Mouse (Mus musculus) MEL (cell line): Measurements from ENCODE around the gene Rnaseh2c. TPM values are rescaled to one million over a fixed set of nuclear protein-coding genes. Genes with fewer than 3 reads are reported as not detected.

Experiments
- DNase-seq: peaks from one replicate; pipeline ENCODE4 v3.0.0; 2011; ENCODE audit warnings: low read depth, low spot score
- H3K27ac ChIP-seq: 2 replicates; pipeline ENCODE4 v1.5.1; 2012; ENCODE audit warnings: low read depth, mild to moderate bottlenecking, control low read depth, low read length, moderate library complexity; ENCODE audit not compliant: control insufficient read depth
- H3K27me3 ChIP-seq, 2 experiments: fragments of 150-350 bp in 1 of 2; sonication (generic) in 1 of 2; 2 replicates each; pipeline ENCODE4 v1.6.1; 2012; ENCODE audit warnings: low read length in 2 of 2, mild to moderate bottlenecking in 2 of 2, improper control_type of control experiment in 1 of 2, moderate library complexity in 1 of 2; ENCODE audit not compliant: insufficient read depth in 2 of 2, control insufficient read depth in 1 of 2
- H3K36me3 ChIP-seq, 2 experiments: 2 replicates each; pipeline ENCODE4 v1.6.1; 2012 to 2014; ENCODE audit warnings: low read length in 2 of 2, improper control_type of control experiment in 1 of 2, inconsistent platforms in 1 of 2, mild to moderate bottlenecking in 1 of 2; ENCODE audit not compliant: insufficient read depth in 2 of 2, control insufficient read depth in 1 of 2
- H3K4me1 ChIP-seq, 2 experiments: fragments of 150-350 bp in 1 of 2; sonication (generic) in 1 of 2; 2 replicates each; pipeline ENCODE4 v1.6.1; 2012; ENCODE audit warnings: low read length in 2 of 2, improper control_type of control experiment in 1 of 2, mild to moderate bottlenecking in 1 of 2; ENCODE audit not compliant: insufficient read depth in 2 of 2, control insufficient read depth in 1 of 2
- H3K4me3 ChIP-seq, 2 experiments: fragments of 150-350 bp in 1 of 2; sonication (generic) in 1 of 2; 2 replicates each; pipeline ENCODE4 v1.5.1; 2012; ENCODE audit warnings: low read depth in 2 of 2, low read length in 2 of 2, mild to moderate bottlenecking in 2 of 2, moderate library complexity in 2 of 2, control low read depth in 1 of 2, improper control_type of control experiment in 1 of 2; ENCODE audit not compliant: control insufficient read depth in 1 of 2, insufficient read depth in 1 of 2
- H3K79me2 ChIP-seq: 2 replicates; pipeline ENCODE4 v1.6.1; 2012; ENCODE audit warnings: mild to moderate bottlenecking, low read length, moderate library complexity; ENCODE audit not compliant: control insufficient read depth, poor library complexity, insufficient read depth
- H3K9ac ChIP-seq: 2 replicates; pipeline ENCODE4 v1.6.1; 2012; ENCODE audit warnings: low read depth, mild to moderate bottlenecking, control low read depth, low read length, moderate library complexity; ENCODE audit not compliant: control insufficient read depth, poor library complexity, severe bottlenecking
- H3K9me3 ChIP-seq: fragments of 150-350 bp; sonication (generic); replicated peaks from 2 replicates; pipeline ENCODE4 v1.6.1; 2012; ENCODE audit warnings: mild to moderate bottlenecking, low read length, improper control_type of control experiment, moderate library complexity; ENCODE audit not compliant: insufficient read depth
- BHLHE40 ChIP-seq: IDR thresholded peaks from 2 replicates; pipeline ENCODE4 v1.6.1; 2012; ENCODE audit warnings: low read depth, mild to moderate bottlenecking, inconsistent platforms, low read length, improper control_type of control experiment, borderline replicate concordance
- CHD1 ChIP-seq: IDR thresholded peaks from 2 replicates; pipeline ENCODE4 v1.6.1; 2012; ENCODE audit warnings: low read depth, mild to moderate bottlenecking, inconsistent platforms, low read length, improper control_type of control experiment
- CHD2 ChIP-seq: IDR thresholded peaks from 2 replicates; pipeline ENCODE4 v1.6.1; 2011; ENCODE audit warnings: low read length, improper control_type of control experiment
- CTCF ChIP-seq, 3 experiments: IDR thresholded peaks in 2 of 3; conservative IDR thresholded peaks in 1 of 3; 2 replicates each; pipeline ENCODE4 v1.5.1; 2011 to 2012; ENCODE audit warnings: low read length in 3 of 3, low read depth in 2 of 3, mild to moderate bottlenecking in 2 of 3, improper control_type of control experiment in 1 of 3, inconsistent platforms in 1 of 3, mixed read lengths in 1 of 3, moderate library complexity in 1 of 3; ENCODE audit not compliant: control insufficient read depth in 1 of 3, insufficient read depth in 1 of 3, poor library complexity in 1 of 3, severe bottlenecking in 1 of 3
- ELF1 ChIP-seq: IDR thresholded peaks from 2 replicates; pipeline ENCODE4 v1.6.1; 2014; ENCODE audit warnings: low read depth, mild to moderate bottlenecking, inconsistent platforms, low read length, improper control_type of control experiment, moderate library complexity
- EP300 ChIP-seq, 2 experiments: IDR thresholded peaks; 2 replicates each; pipeline ENCODE4 v1.6.1; 2011; ENCODE audit warnings: improper control_type of control experiment in 2 of 2, low read length in 2 of 2, low read depth in 1 of 2, mild to moderate bottlenecking in 1 of 2
- MAFK ChIP-seq: IDR thresholded peaks from 2 replicates; pipeline ENCODE4 v1.6.1; 2011; ENCODE audit warnings: low read depth, mild to moderate bottlenecking, low read length, improper control_type of control experiment, borderline replicate concordance
- MAX ChIP-seq: IDR thresholded peaks from 2 replicates; pipeline ENCODE4 v1.6.1; 2011; ENCODE audit warnings: low read length, improper control_type of control experiment
- MXI1 ChIP-seq: IDR thresholded peaks from 2 replicates; pipeline ENCODE4 v1.6.1; 2011; ENCODE audit warnings: mild to moderate bottlenecking, low read depth, low read length, improper control_type of control experiment
- MYC ChIP-seq: IDR thresholded peaks from 2 replicates; pipeline ENCODE4 v1.6.1; 2011; ENCODE audit warnings: low read depth, mild to moderate bottlenecking, low read length, improper control_type of control experiment, moderate library complexity
- POLR2A ChIP-seq, 2 experiments: IDR thresholded peaks; 2 replicates each; pipeline ENCODE4 v1.6.1; 2011 to 2012; ENCODE audit warnings: low read length in 2 of 2, mild to moderate bottlenecking in 2 of 2, control low read depth in 1 of 2, improper control_type of control experiment in 1 of 2, low read depth in 1 of 2, moderate library complexity in 1 of 2; ENCODE audit not compliant: control insufficient read depth in 1 of 2, insufficient read depth in 1 of 2, poor library complexity in 1 of 2
- SIN3A ChIP-seq: IDR thresholded peaks from 2 replicates; pipeline ENCODE4 v1.6.1; 2012; ENCODE audit warnings: low read length, improper control_type of control experiment, inconsistent platforms
- SMC3 ChIP-seq: IDR thresholded peaks from 2 replicates; pipeline ENCODE4 v1.6.1; 2011; ENCODE audit warnings: low read depth, low read length, improper control_type of control experiment
- TCF12 ChIP-seq: IDR thresholded peaks from 2 replicates; pipeline ENCODE4 v1.6.1; 2014; ENCODE audit warnings: low read depth, mild to moderate bottlenecking, inconsistent platforms, low read length, improper control_type of control experiment, moderate library complexity
- UBTF ChIP-seq: IDR thresholded peaks from 2 replicates; pipeline ENCODE4 v1.6.1; 2012; ENCODE audit warnings: low read depth, mild to moderate bottlenecking, inconsistent platforms, low read length, improper control_type of control experiment, moderate library complexity, borderline replicate concordance; ENCODE audit not compliant: insufficient read depth
- USF1 ChIP-seq: IDR thresholded peaks from 2 replicates; pipeline ENCODE4 v1.6.1; 2014; ENCODE audit warnings: low read depth, mild to moderate bottlenecking, inconsistent platforms, low read length, improper control_type of control experiment, moderate library complexity
- ZKSCAN1 ChIP-seq: IDR thresholded peaks from 2 replicates; pipeline ENCODE4 v1.6.1; 2012; ENCODE audit warnings: low read depth, mild to moderate bottlenecking, inconsistent platforms, low read length, improper control_type of control experiment, moderate library complexity
- ZMIZ1 ChIP-seq: IDR thresholded peaks from 2 replicates; pipeline ENCODE4 v1.6.1; 2012; ENCODE audit warnings: low read depth, mild to moderate bottlenecking, inconsistent platforms, low read length, improper control_type of control experiment, moderate library complexity
- polyA plus RNA-seq, 2 experiments: library from polyadenylated mRNA; stranded (reverse) in 1 of 2; unstranded in 1 of 2; fragments of >175 nt in 1 of 2; fragments of >200 nt in 1 of 2; gene quantifications; 2 replicates each; pipeline versions ENCODE4 v1.2.1 to v1.2.4; 2012; ENCODE audit warnings: low replicate concordance in 2 of 2, low read depth in 1 of 2; ENCODE audit not compliant: insufficient read length in 2 of 2, insufficient read depth in 1 of 2, missing spikeins in 1 of 2
- total RNA-seq: library from RNA; depleted of rRNA; stranded (reverse); fragments of 300-350 nt; gene quantifications from 2 replicates; pipeline ENCODE4 v1.2.3, GENCODE M21; 2012

Gene Rnaseh2c
- total and polyA plus RNA-seq, 3 experiments = 109 to 165 TPM; not detected in 1

DNA sequence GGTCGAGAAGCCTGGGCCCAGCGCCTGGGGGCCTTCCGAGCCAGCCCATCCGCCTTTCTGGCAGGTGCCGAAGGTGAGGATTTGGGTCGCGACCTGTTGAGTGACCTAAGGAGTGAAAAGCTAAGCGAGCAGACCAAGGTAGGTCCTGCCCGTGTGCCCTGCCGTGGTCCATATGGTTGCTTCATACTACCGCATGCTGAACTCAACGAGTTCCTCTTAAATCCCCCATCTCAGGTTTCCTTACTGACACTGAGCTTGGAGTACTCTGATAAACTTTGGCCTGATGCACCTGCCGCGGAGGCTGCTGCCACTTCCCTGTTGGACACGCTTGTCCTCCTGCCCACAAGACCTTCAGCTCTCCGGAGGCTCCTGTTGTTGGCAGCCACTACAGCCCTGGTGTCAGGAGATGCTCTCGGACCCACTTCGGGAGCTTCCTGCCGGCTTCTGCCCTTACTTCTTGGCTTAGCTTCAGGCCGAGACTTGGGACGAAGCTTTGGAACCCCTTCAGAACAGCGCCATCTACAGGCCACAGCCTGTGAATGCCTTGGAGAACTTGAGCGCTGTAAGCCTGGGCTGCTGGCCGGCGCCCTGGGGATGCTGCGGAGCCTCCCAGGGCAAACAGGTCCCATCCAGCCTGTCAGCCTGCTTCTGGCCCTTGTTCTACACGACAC is 33.1 kb upstream of the Rnaseh2c start (continued):
- TF ChIP-seq UBTF (no peak), CHD1 (no peak)

GRCm38 (mm10) chr19:5569521-5569920 is 32.2 kb upstream of the Rnaseh2c start:
- no peaks in the 10 kb centered on the region for H3K9me3 ChIP-seq
- peaks cover 13% of the 10 kb centered on the region for H3K79me2 ChIP-seq
- peaks cover 0 to 8% of the 10 kb centered on the region in 2 experiments; a peak in 2 of 4 replicates for H3K4me1 ChIP-seq
- H3K36me3 ChIP-seq = peaks cover 0 to 2% of the 10 kb centered on the region in 2 experiments; a peak in 3 of 4 replicates
- DNase-seq = no peak
- TF ChIP-seq POLR2A (IDR thresholded peaks at IDR 0.05; ENCODE audit: control insufficient read depth in 1 of 2, insufficient read depth in 1 of 2, low read depth in 1 of 2, low read length in 2 of 2, poor library complexity in 1 of 2) (0 out of 4 replicates have a peak, but pooled peaks of 1 of the 2 experiments have one; percentile 14), MXI1 (no peak), CHD2 (no peak)
- H3K9ac ChIP-seq = no peak overlapping the region
- H3K27me3 ChIP-seq = no peaks in the 10 kb centered on the region
- no peak overlapping the region for H3K4me3 ChIP-seq
- H3K27ac ChIP-seq = no peak overlapping the region

GRCm38 (mm10) chr19:5570353-5571246 is 31.1 kb upstream of the Rnaseh2c start:
- Histone ChIP-seq H3K9ac (no peak overlapping the region), H3K27ac (no peak overlapping the region)

More at GRCm38 (mm10) chr19:5570353-5571246, 31.1 kb upstream of the Rnaseh2c start:
- TF ChIP-seq EP300 (IDR thresholded peaks at IDR 0.05; ENCODE audit: low read depth in 1 of 2, low read length in 2 of 2) = no peak
- TF ChIP-seq ELF1 = no peak
- no peak for TF ChIP-seq TCF12
- no peak for TF ChIP-seq SMC3
- no peak for TF ChIP-seq USF1
- no peak for TF ChIP-seq CHD2
- no peak for TF ChIP-seq CTCF (IDR thresholded peaks at IDR 0.05 in 2 of 3, conservative IDR thresholded peaks at IDR 0.05 in 1 of 3; ENCODE audit: control insufficient read depth in 1 of 3, insufficient read depth in 1 of 3, low read depth in 2 of 3, low read length in 3 of 3, poor library complexity in 1 of 3, severe bottlenecking in 1 of 3)
- TF ChIP-seq MYC = no peak
- TF ChIP-seq MAX = no peak
- TF ChIP-seq MAFK = no peak
- no peak for TF ChIP-seq ZKSCAN1
- TF ChIP-seq CHD1 = no peak
- TF ChIP-seq ZMIZ1 = no peak
- TF ChIP-seq BHLHE40 = no peak
- no peak for TF ChIP-seq SIN3A
- H3K4me1 ChIP-seq = peaks cover 0 to 8% of the 10 kb centered on the region in 2 experiments; a peak in 2 of 4 replicates
- H3K27me3 ChIP-seq = no peaks in the 10 kb centered on the region
- peaks cover 0 to 2% of the 10 kb centered on the region in 2 experiments; a peak in 3 of 4 replicates for H3K36me3 ChIP-seq
- H3K79me2 ChIP-seq = peaks cover 13% of the 10 kb centered on the region
- H3K9me3 ChIP-seq = no peaks in the 10 kb centered on the region
- no peak for DNase-seq
- no peak overlapping the region for H3K4me3 ChIP-seq
